Mouse (Mus musculus) layer of hippocampus, adult 18-20 months (tissue): ENCODE results near the gene Kdr. TPM values are rescaled to one million over a fixed set of nuclear protein-coding genes. Genes with fewer than 3 reads are reported as not detected.
"Not testable (repeated sequence)": the region's sequence is repeated elsewhere in the genome, so short reads cannot be mapped to it uniquely, and the experiment has no call there.

Experiments used
- DNase-seq, 2 experiments: peaks; one replicate each; pipeline ENCODE4 v3.0.0; 2022; ENCODE audit warnings: low spot score in 2 of 2
- total RNA-seq, 2 experiments: library from RNA; stranded (reverse); gene quantifications; 2 replicates each; pipeline ENCODE4 v1.2.3; 2021

The Kdr gene
- total RNA-seq, 2 experiments from 2014 or later: 4.4 to 6.4 TPM

- no peak for DNase-seq
Measured at GRCm38 (mm10) chr5:75961741-75962469, 16.4 kb downstream of the Kdr start.

DNA sequence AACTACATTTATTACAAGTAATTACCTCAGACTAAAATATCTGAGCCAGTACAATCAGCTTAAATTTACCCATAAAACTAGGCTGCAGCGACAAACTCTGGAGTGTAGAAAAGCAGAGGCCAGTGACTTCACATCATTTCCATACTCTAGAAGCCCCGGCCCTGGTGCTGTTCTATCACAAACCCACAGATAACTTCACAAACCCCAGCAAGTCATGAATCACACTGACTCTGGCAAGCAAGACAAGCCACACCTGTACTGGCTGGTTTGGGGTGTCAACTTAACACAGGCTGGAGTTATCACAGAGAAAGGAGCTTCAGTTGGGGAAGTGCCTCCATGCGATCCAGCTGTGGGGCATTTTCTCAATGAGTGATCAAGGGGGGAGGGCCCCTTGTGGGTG, 18.4 kb downstream of the Kdr start:
- no peak for DNase-seq

GRCm38 (mm10) chr5:75956526-75956925, 21.7 kb downstream of the Kdr start:
- no peak for DNase-seq

DNA sequence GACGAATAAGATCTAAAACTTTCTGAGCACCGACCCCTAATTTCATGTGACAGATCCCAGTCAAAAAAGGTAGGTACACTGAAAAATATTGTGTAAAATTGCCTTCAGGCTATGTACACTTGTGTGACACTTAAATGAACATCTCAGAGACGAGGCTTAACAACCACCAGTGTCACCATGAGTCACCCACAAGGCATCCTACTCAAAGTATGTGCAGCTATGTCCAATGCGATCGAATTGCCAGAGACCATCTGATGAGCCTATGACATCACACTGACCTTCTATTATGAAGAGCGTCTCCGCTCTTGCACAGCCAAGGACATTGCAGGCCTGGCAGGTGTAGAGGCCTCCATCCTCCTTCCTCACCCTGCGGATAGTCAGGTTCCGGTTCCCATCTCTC, 22.4 kb downstream of the Kdr start:
- no peak for DNase-seq

- peak; percentile 42 to 78 for DNase-seq
Measured at GRCm38 (mm10) chr5:75954778-75955330, 23.4 kb downstream of the Kdr start.

DNA sequence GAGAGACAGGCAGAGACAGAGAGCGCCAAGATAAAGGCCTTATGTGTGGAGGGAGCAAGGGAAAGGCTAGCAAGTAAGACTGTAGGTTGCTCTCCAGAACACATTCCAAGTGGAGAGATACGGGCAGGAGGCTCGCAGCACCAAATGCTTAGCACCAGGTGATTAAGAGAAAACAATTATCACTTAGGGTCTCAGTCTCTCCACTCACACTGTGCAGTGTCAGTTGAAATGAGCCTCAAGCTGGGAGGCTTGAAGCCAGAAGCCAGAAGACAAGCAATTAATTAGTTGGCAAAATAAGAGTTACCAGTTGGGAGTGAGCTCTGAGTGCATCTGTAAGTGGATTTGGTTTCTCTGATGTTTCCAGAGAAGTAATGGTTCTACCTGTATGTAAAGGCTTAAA, 24.0 kb downstream of the Kdr start:
- no peak for DNase-seq

GRCm38 (mm10) chr5:75952131-75952795, 26.0 kb downstream of the Kdr start:
- no peak for DNase-seq

DNA sequence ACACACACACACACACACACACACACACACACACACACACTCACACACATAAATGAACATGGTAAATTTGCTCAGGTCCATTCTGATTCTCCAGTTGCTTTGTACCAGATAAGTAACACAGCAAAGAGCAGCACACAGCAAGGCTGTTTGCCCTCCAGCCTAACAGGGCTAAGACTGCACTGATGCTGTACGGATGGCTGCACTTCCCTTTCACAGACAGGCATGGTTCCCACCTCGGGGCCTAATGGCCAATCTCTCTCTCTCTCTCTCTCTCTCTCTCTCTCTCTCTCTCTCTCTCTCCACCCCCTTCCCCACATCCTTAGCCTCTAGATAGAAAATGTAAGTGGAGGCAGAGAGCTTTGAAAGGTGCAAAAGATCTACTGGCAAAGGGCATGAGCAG, 27.4 kb downstream of the Kdr start:
- DNase-seq: no peak

- DNase-seq: no peak
Measured at GRCm38 (mm10) chr5:75945394-75945793, 32.9 kb downstream of the Kdr start.

DNA sequence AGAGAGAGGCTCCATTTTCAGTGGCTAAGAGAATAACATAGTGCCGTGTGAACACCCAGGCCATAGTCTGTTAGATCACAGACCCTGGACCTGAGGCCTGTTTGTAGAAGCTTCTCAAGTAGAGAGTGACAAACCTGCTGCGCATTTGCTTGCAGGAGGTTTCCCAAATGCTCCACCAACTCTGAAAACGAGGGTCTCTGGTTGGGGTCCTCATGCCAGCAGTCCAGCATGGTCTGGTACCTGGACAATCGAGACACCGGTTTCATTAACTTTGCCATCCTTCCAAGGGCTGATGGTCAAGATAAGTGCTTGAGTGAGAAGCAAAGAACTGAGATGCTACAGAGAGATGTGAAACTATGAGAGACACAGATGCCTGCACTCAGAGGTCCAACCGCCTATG, 35.0 kb downstream of the Kdr start:
- DNase-seq: no peak

GRCm38 (mm10) chr5:75941775-75942580, 36.3 kb downstream of the Kdr start:
- DNase-seq: no peak

DNA sequence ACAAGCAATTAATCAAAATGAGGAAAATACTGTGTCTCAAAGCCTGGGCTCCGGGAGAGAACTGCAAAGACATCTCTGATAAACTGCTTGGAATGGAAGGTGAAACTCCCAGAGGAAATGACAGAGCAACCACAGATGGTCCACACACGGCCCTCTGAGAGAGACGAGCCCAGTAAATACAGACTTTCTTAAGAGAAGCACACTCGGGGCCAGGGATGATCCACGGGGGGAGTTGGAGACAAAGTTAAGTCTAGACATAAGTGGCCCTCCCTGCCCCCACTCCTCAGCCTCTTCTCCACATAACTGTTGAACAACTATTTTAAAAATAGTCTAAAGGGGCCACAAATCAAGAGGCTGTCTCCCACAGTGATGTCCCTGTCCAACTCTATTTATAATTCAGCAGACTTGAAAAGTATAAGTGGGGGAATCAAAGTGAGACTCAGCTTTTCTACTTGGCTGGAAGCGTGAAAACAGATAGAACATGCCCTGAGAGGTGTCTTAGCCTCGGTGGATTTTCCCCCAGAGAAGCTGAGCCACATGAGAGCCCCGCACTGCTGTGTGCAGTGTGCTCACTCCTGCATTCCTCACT, 39.0 kb downstream of the Kdr start:
- DNase-seq: no peak

DNA sequence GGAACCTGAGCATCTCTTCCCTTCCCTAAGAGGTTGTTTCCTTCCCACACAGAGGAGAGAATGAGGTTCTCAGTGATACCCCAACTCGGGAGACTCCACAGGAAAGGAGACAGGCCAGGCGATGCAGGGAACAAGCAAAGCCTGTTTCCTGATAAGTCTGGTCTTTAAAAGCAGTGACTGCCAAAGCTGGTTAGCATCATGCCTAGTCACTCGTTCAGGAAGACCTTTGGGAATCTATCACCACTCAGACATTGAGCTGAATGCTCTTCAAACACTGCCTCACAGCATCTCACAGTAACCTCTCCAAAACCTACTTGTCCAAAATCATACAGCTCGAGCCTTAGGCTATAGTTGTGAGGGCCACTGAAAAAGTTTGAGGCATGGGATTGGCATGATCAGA, 40.2 kb downstream of the Kdr start:
- no peak for DNase-seq

DNA sequence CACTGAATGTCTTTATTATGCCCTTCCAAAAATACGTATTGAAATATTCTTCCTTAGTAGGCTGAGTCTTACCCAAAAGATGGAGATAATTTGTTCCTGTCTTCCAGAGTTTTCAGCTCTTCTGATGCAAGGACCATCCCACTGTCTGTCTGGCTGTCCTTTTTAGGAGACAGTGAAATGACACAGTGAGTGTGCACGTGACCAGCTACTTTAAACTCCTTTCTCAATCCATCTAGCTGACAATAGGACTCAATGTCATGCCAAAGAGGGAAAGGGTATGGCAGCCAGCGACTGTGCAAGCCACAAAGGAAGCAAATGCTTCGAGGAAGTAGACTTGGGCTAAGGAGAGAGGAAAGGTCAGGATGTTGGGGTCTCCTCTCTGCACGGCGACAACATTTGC, 42.0 kb downstream of the Kdr start:
- DNase-seq: no peak

- DNase-seq: no peak
Measured at GRCm38 (mm10) chr5:75935225-75935624, 43.0 kb downstream of the Kdr start.

- DNase-seq: no peak
Measured at GRCm38 (mm10) chr5:75934201-75934600, 44.1 kb downstream of the Kdr start.

- DNase-seq: peak in 1 of 2 experiments; percentile 13
Measured at GRCm38 (mm10) chr5:75933521-75934044, 44.7 kb downstream of the Kdr start.

- DNase-seq: not testable (repeated sequence)
Measured at GRCm38 (mm10) chr5:75931458-75931857, 46.8 kb downstream of the Kdr start.

DNA sequence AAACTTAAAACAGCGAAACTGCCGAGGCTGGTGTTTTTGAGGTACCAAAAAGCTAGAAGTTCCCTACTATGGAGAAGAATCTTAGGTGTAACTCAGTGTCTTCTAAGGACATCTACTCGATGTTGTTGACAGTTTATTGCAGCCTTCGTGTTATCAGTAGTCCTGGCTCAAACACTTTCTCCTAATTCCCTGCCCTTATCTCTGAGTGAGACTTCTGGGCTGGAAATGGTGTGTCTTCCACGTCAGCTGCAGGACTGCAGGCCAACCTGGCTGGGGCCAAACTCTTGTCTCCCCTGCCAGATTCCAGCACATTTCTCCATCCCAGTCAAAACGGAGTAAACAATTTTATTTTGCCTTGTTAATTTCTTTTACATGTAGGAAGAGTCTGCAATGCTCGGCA, 48.3 kb downstream of the Kdr start:
- DNase-seq: no peak

DNA sequence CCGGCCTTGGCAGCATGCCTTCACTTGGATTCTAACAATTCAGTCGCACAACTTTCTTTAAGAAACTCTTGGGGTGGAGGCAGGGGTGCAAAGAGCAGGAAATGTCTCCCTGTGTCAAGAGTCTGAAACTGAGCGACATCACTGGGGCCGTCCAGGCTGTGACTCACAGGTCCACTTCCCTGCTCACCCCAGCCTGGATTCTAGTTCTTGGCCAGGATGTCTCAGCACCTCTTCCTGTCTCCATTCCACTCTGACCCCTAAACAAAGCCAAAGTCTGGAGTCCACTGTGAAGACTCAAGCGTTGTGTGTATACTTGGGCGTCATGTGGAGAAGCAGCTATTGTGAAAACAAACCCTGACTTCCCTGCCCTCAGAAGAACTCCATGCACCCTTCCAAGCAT, 55.6 kb downstream of the Kdr start:
- DNase-seq: no peak

DNA sequence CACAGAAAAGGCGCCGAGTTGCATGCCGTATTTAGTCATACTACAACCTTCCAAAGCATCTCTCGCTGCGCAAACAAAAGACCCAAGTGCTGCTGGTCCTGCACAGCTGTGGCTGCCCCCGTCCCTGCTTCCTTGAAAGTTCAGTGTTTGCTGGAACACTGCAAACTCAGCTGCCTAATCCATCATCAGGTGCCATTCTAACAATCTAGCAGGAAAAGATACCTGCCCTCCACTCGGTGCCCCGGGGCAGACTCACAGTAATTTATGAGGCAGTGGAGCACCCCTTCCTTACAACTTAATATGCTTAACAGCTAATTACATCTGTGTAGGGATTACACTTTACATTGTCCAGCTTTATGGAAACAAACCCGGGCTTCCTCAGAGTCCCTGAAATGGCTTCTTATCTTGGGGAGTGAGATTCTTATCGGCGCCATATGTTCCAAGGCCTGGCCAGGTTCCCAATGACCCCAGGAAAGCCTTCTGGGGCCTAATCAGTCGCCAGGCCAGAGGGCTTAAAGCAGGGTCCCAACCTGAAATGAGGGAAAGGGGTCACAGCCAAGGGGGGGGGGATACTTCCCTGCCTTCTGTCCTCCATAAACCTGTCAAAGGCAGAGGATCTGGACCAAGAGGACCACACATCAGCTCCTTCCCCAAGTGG, 56.4 kb downstream of the Kdr start:
- no peak for DNase-seq
